Mouse (Mus musculus) G1E-ER4 (cell line): ENCODE data around the gene Atf6b. TPM values are rescaled to one million over a fixed set of nuclear protein-coding genes. Genes with fewer than 3 reads are reported as not detected.

Source experiments
- GATA1 ChIP-seq: IDR thresholded peaks from one replicate; pipeline ENCODE4 v1.8.0; 2012; ENCODE audit warnings: low read length, inconsistent platforms
- polyA plus RNA-seq: library from polyadenylated mRNA; stranded (reverse); fragments of >175 nt; gene quantifications from 2 replicates; pipeline ENCODE4 v1.2.3, GENCODE M21; 2012

The Atf6b gene
- polyA plus RNA-seq, 1 experiment, result 130 TPM

DNA sequence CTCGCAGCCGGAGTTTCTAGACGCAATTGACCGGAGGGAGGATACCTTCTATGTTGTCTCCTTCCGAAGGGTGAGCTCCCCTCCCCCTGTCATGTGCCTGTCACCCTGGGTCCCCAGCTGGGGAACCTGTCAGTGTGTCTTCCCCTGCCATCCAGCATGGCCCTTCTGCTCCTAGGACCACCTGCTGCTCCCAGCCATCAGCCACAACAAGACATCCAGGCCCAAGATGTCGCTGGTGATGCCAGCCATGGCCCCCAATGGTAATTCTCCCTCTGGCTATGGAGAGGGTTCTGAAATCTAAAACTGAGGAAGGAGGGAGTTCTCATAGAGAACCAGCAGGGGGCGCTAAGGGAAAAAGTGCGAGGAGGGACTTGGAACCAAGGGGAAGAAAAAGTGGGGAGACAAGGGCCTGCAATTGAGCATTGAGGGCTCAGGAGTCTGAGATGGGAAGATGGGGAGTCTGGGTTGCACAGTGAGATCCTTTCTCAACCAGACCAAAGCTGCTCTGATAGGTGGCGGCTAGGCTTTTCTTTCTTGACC, 6.9 kb downstream of the Atf6b start:
- no peak for TF ChIP-seq GATA1

DNA sequence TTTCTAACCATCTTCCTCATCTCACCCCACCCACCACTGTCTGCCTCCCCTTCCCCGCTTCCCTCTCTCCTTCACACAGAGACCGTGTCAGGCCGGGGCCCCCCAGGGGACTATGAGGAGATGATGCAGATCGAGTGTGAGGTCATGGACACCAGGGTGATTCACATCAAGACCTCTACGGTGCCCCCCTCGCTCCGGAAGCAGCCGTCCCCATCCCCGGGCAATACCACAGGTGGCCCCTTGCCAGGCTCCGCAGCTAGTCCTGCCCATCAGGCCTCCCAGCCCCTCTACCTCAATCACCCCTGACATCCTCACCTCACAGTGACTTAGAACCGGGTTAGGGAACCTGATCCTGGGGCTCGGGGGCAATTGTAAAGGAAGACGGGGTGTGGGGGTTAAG, 7.4 kb downstream of the Atf6b start:
- no peak for TF ChIP-seq GATA1

DNA sequence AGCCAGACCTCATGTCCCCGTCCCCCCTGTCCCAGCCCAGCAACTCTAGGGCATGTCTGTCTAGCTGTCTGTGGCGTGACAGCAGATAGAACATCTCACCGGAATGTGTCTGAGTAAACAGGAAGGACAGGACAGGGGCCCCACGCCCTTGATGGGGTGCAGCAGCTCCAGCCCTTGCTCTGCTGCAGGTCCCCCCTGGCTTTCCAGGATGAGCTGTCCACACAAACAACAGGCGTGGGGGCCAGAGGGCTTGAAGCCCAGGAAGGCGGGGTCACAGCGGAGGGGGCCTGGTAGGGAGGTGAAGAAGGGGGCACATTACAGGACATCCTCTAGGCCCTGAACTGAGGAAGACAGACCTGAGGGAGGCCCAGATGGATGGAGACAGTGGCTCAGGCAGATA, 8.2 kb downstream of the Atf6b start:
- no peak for TF ChIP-seq GATA1

DNA sequence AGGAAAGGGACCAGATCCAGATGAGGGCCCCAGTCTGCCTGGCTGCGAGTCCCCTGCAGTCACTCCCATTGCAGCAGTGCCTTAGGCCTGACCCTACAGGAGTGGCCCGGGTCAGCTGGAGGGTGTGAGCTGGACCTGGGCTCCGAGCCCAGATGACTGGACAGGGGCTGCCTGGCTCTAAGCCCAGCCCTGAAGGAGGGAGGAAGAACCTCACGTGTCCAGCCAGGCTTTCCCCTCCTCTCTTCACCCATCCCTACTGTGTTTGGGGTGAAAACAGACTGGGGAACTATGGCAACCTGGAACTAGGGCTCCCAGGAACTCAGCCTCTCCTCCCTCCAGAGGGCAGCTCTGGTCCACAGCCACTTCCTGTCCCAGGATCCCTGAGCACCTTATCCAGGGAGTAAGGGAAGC, 8.6 kb downstream of the Atf6b start:
- TF ChIP-seq GATA1, result no peak

DNA sequence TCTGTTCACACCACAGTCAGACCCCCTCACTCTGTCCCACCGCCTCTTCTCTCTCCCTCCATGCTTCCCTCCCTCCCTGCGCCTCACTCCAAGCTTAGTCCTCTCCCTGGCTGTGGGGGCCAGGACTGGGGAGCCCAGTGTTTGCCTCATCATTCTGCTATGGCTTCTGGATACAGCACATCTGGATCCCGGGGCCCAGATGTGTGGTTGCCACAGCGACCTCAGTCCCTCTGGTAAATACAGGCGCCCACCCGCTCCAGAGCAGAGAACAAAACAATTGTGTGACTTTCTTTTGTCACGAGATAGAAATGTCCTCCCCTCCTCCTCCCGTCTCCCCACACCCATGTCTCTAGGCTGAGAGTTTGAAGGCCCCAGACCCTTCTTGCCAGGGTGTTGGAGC, 9.7 kb downstream of the Atf6b start:
- TF ChIP-seq GATA1, result no peak

DNA sequence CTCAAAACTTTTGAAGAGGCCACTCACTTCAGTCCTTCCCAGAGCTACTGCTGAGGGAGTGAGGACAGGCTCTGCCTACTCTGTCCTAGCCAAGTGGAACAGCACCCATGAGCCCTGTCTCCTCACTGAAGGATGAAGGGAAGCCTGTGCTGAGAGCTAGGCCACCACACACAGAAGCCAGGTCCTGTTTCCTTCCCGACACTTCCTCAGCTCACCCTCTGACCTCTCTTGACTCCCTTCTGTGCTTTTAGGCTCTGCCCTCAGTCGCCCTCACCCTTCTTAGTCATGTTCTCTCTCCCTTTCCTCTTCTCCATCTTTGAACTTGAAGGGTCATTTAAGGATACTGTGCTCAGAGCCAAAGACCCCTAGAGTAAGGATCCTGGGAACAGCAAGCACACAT, 10.3 kb downstream of the Atf6b start:
- no peak for TF ChIP-seq GATA1

DNA sequence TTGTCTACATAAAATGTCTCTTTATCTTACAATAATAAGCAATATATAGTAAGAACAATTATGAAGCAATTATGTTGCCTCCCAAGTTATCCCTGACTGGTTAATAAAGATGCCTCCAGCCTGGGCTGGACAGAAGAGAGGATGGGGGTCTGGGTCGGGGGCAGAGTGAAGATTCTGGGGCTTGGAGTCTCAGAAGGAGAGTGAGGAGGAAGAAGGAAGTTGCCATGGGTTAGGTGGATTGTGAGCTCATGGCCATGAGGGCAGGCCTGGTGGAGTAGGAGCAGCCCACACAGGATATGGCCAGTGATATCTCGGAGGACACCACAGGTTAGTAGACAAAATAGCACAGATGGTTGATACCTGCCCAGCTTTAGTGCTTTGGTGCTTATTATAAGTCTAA, 11.2 kb downstream of the Atf6b start:
- no peak for TF ChIP-seq GATA1

DNA sequence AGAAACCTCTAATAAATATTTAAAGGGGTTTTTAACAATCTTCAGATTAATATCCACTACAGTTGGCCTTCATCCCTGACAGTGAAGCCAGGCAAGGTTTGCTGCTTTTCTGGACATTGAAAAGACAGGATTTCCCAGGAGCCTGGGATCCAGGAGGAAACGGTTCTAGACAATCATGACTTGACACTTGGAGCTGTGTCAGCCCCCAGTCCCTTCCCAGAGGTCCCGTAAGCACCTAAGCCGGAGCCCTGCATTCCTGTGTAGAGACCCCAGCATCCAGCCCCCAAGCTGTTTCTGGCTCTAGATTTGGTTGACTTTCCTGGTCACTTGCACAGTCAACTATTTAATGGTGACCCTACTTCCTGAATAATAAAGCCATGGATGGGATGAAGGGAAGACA, 11.6 kb downstream of the Atf6b start:
- no peak for TF ChIP-seq GATA1

DNA sequence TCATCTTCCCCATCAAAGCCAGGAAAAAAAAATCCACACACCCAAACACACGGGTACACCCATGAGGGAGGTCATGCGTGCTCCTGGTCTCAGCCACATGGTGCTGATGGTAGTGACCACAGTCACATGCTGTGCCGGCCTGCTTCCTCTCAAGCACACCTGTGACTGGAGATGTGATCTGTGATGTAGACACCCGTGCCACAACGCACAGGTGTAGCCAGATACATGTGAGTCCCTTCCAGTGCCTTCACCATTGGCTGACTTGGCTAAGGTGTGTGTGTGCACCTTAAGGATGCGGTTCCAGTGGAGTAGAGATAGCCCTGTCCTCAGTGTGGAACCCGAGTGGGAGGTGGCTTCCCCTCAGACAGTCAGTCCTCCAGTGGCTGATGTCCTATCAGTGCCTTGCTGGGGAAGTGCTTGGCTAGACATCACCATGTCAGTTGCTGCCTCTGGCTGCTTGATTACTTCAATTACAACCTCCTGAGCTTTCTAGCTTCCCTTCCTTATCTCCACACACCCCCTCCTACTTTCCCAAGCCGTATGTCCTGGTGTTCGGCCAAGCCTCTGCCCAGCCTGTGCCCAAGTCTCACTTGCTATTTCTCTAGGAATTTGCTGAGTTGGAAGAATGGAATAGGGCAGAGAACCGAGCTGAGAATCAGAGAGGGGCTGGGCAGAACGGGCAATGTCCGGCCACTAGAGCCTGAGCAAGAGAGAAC, 12.4 kb downstream of the Atf6b start:
- TF ChIP-seq GATA1, result no peak

DNA sequence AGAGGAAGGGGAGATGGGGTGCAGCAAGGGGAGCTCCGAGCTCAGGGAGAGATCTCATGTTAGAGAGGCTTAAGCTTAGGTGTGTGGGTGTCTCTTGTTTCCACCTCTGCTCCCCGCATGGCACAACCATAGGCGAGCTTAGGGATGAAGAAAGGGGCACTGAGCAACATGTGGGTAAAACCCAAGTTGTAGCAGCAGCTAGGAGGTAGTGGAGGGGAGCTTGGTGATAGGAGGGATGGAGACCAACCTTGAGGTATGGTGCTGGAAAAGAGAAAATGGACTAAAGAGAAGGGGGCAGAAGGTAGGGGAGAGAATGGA, 12.9 kb downstream of the Atf6b start:
- TF ChIP-seq GATA1, result no peak

DNA sequence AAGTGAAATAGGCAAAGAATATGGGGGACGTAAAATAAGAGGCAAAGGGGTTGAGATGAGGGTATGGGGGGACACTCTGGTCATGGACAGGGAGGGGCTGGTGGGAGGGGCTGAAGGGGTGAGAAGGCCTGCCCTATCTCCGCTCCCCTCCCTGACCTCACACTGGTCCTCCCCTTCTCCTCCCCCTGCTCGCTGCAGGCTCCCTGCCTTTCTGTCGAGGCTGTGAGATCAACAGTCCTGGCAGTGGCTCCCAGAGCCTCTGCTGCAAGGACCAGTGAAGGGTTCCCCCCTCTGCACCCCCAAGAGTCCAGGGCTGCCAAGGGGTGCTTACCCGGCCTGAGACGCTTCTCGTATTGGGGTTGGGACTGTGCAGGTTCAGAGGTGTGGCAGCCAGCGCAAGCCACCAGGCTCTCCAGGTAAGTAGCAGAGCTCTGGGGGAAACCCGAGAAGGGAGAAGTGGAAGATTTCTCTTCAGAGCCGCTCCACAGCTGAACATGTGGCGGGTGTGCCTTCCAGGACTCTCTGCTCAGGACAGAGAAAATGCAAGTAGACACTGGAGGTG, 13.4 kb downstream of the Atf6b start:
- TF ChIP-seq GATA1, result no peak

DNA sequence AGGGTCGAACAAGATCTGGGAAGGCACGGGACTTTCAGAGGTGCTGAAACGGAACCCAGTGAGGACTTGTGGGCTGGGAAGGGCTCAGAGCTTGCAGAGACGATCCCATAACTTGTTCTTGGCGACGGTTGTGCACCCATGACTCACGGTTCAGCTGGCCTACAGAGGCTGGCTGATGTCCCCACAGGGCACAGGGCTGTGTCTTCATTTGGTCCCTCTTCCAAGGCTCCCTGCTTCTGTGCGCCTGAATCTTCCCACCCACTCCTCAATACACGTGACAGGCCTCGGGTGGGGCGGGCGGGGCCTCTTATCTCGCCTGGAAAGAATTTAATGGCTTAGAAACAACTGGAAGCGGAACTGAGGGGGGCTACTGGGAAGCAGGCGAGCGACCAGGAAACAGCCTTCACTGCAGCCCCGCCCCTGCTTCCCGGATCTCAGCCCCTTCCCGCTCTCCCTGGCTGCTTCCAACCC, 14.2 kb downstream of the Atf6b start:
- no peak for TF ChIP-seq GATA1

DNA sequence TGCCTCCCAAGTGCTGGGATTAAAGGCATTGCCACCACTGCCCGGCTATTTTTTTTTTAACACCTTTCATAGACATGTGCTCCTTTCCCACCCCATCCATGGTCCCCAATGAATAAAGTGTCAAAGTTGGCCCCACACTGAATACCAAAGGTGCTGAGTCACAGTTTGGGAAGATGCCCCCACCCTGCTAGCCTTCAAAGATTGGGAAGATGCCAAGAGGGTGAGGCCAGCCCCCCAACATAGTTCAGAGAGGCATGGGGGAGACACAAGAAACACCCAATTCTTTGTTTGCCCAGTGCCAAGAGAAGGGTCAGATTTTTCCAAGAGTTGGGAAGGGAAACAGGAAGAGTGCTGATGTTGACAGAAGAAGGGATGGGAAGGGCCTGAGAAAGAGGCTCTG, 15.5 kb downstream of the Atf6b start:
- no peak for TF ChIP-seq GATA1

DNA sequence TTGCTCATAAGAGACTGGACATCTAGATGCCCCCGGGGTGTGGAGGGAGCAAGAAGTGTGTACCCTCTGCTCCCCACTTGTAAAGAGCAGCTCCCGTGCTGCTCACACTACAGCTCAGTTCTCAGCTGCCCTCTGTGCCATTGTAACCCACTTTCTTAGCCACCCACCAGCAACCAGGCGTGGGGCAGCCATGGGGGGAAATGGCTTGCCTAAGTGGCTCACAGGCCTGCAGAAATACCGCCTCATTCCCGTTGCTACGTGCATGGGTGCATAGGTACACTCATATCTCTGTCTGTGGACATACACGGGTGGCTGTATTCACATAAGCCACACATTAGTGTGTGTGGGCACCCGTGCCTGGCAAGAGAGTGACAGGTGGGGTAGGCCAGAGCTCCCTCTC, 16.0 kb downstream of the Atf6b start:
- TF ChIP-seq GATA1, result no peak

DNA sequence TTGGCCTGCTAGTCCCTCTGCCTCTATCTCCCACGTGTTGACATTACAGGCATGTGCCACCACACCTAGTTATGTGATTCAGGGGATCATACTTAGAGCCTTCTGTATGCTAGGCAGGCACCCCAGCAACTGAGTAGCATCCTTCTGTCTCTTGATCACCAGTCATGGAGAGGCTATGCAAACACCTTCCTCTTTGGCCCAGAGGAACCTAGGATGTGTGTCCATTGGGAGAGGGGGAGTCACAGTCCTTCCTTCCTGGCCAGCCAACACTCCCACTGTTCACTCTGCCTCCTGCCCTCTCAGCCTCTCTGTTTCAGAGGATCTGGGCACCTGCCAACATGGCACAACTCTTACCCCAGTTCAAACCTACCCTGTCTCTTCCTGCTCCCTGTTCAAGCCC, 16.6 kb downstream of the Atf6b start:
- TF ChIP-seq GATA1, result no peak

DNA sequence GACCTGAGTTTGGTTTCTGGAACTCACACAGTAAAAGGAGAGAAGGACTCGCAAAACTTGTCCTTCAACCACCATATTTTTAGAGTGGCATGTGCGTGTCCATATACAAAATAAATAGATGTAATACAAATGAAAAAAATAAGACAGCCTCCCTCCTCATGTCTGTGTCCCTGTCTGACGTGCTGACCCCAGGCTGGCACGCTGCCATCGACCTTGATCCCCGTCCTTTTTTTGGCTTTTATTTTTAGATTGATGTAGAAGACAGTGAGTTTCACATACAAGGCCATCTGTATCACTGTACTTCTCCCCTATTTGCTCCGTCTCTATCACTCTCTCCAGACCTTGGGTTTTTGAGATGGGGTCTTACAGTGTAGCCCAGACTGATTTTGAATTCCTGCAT, 17.5 kb downstream of the Atf6b start:
- TF ChIP-seq GATA1, result no peak

DNA sequence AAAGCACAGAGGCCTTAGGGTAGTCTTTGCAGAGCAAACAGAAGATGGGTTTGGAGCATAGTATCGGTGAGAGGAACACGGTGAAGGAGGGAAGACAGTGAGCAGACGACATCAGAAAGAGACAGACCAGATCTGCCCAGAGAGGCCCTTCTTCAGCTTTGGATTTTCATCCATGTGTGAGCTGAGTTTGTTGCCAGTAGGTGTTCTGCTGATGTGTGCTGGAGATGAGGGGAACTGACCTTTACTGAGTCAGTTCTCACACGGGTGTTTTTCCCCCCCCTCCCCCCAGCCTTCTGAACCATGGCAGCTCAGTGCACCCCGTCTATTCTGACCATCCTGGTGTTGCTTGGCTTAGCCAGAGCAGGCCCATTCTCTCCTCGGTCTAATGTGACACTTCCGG, 23.3 kb downstream of the Atf6b start, which contains the start of gene Tnxb:
Tnxb (plus strand) TSS at position 301 of the 400 bp plus-strand sequence.
- TF ChIP-seq GATA1, result no peak
